Mouse (Mus musculus) right cerebral cortex, postnatal 4 days (tissue): ENCODE results near the gene Cep19.

Experiments
- DNase-seq: peaks from one replicate; pipeline ENCODE4 v3.0.0-alpha.2; 2022

Cep19 gene

GRCm38 (mm10) chr16:32153976-32154375 is 54.4 kb downstream of the Cep19 start:
- DNase-seq: no peak

GRCm38 (mm10) chr16:32154437-32154836 is 54.8 kb downstream of the Cep19 start:
- DNase-seq: peak; percentile 57

GRCm38 (mm10) chr16:32156719-32157118 is 57.1 kb downstream of the Cep19 start:
- no peak for DNase-seq

- DNase-seq: no peak
Observed at GRCm38 (mm10) chr16:32157369-32157768, 57.8 kb downstream of the Cep19 start.
